Mouse (Mus musculus): ENCODE data around the gene Zfp710. TPM values are rescaled to one million over a fixed set of nuclear protein-coding genes. Genes with fewer than 3 reads are reported as not detected.
"Not testable (repeated sequence)": the region's sequence is repeated elsewhere in the genome, so short reads cannot be mapped to it uniquely, and the experiment has no call there.

The Zfp710 gene
- polyA plus RNA-seq, 1 experiment from 2014 or later = 15.3 TPM

DNA sequence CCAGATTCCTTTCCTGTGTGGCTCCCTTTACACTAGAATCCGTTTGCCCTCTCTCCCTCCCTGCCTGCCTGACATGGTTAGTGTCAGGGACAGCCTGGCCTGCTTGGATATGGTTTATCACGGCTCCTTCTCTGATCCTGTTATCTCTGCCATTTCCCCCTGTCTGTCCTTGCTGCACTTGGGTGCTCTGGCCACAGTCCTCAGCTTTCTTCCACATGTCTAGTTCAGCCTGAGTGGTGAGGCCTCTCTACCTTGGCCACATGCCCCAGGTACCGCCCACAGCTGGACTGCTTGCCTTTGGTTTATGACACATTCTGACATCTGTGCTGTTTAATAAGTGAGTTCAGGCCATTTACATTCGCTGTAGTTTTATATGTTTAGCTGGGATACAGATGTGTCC, 11.1 kb downstream of the Zfp710 start:
- DNase-seq (ENCODE audit: low spot score) = no peak
- Histone ChIP-seq H3K4me1 (replicated peaks; ENCODE audit: insufficient read depth, low read length) (peaks cover 20% of the 10 kb centered on the region), H3K27me3 (ENCODE audit: insufficient read depth, low read length) (no peaks in the 10 kb centered on the region), H3K36me3 (ENCODE audit: insufficient read depth, low read length) (no peaks in the 10 kb centered on the region), H3K4me3 (replicated peaks; ENCODE audit: low read depth, low read length) (no peak overlapping the region), H3K9me3 (replicated peaks; ENCODE audit: low read length) (no peaks in the 10 kb centered on the region), H3K4me2 (ENCODE audit: low read length) (no peak overlapping the region), H3K27ac (0 out of 2 replicates have a peak overlapping the region, but pooled peaks have one; percentile 3), H3K9ac (ENCODE audit: low read depth, low read length) (no peak overlapping the region)
- no peak for ATAC-seq (replicated peaks; ENCODE audit: low FRiP score, low read depth)
- TF ChIP-seq CTCF (IDR thresholded peaks at IDR 0.05; ENCODE audit: low read depth) = no peak
- WGBS = 30% methylated on average over 4 of the region's 4 CpGs

DNA sequence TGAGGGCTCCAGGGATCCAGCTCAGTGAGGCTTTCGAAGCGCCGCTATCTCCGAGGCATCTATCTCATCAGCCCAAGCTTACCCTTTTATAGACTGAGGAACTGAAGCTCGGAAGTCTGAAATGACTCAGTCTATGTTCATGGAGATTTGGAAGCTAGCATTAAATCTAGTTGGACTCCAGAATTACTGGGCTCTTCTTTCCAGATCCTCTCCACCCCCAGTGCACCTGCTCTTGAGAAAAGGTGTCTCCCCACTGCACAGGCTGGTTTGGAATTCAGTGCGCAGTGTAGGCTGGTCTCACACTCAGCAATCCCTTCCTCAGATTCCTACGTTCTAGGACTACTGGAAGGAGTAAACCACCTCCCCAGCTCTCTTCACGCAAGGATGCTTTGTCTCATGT, 15.1 kb downstream of the Zfp710 start:
- Histone ChIP-seq H3K4me1 (replicated peaks; ENCODE audit: insufficient read depth, low read length) (peaks cover 16% of the 10 kb centered on the region; the same call in 1 of the 2 replicates), H3K36me3 (ENCODE audit: insufficient read depth, low read length) (no peaks in the 10 kb centered on the region), H3K27me3 (ENCODE audit: insufficient read depth, low read length) (no peaks in the 10 kb centered on the region), H3K4me2 (ENCODE audit: low read length) (no peak overlapping the region), H3K4me3 (replicated peaks; ENCODE audit: low read depth, low read length) (no peak overlapping the region), H3K9ac (ENCODE audit: low read depth, low read length) (no peak overlapping the region), H3K9me3 (replicated peaks; ENCODE audit: low read length) (no peaks in the 10 kb centered on the region), H3K27ac (no peak overlapping the region)
- DNase-seq (ENCODE audit: low spot score) (no peak), ATAC-seq (replicated peaks; ENCODE audit: low FRiP score, low read depth) (no peak)
- no peak for TF ChIP-seq CTCF (IDR thresholded peaks at IDR 0.05; ENCODE audit: low read depth)
- 90% methylated on average over 8 of the region's 8 CpGs for WGBS

DNA sequence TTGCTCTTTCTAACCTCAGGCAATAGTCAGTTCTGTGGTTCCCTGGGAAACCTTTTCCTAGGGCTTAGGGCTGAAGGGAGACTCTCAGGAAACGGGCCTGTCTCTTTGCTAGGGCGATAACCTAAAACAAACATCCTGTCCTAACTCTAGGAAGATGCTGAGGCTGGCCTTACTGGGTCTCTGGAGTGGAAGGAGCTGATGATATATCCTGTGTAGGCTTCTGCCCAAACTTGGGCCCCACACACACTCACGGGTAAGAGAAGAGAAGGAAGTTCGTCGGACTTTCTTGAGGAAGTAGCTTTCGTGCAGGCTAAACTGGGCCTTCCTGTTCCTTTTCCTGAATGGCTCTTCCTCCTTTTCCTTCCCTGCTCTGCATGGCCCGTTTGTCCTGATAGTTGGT, 19.6 kb downstream of the Zfp710 start:
- WGBS = 42% methylated on average over 7 of the region's 7 CpGs
- peaks cover 25% of the 10 kb centered on the region for H3K4me1 ChIP-seq (replicated peaks; ENCODE audit: insufficient read depth, low read length)

DNA sequence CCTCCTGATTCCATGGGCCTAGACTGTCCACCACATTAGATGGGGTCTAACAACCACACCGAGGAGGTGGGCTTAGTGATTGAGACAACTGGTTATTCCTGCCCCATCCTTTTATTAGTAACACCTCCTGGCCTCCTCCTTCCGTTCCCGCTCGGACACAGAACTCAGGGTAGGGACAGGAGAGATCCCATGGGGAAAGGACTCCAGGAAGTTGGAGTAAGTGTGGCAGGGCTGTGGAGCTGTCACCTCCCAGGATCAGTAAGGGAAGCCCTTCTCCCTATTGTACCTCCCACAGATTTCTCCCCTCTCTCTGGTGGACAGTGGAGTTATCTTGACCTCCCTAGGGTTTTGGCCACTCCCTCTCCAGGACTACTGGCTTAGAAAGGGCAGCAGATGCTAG, 22.4 kb downstream of the Zfp710 start:
- Histone ChIP-seq H3K27me3 (ENCODE audit: insufficient read depth, low read length) (no peaks in the 10 kb centered on the region), H3K4me3 (replicated peaks; ENCODE audit: low read depth, low read length) (no peak overlapping the region), H3K9me3 (replicated peaks; ENCODE audit: low read length) (no peaks in the 10 kb centered on the region), H3K9ac (ENCODE audit: low read depth, low read length) (no peak overlapping the region), H3K4me2 (ENCODE audit: low read length) (no peak overlapping the region), H3K36me3 (ENCODE audit: insufficient read depth, low read length) (no peaks in the 10 kb centered on the region), H3K27ac (peak overlapping the region; percentile 47; the same call in 1 of the 2 replicates), H3K4me1 (replicated peaks; ENCODE audit: insufficient read depth, low read length) (peaks cover 41% of the 10 kb centered on the region)
- DNase-seq (ENCODE audit: low spot score) (no peak), ATAC-seq (replicated peaks; ENCODE audit: low FRiP score, low read depth) (no peak)
- 58% methylated on average over 4 of the region's 4 CpGs for WGBS
- TF ChIP-seq CTCF (IDR thresholded peaks at IDR 0.05; ENCODE audit: low read depth) = no peak

More for the DNA sequence above, 19.6 kb downstream of the Zfp710 start:
- Histone ChIP-seq H3K9ac (ENCODE audit: low read depth, low read length) (no peak overlapping the region), H3K27me3 (ENCODE audit: insufficient read depth, low read length) (no peaks in the 10 kb centered on the region), H3K27ac (peak overlapping the region; percentile 76), H3K36me3 (ENCODE audit: insufficient read depth, low read length) (no peaks in the 10 kb centered on the region), H3K4me2 (ENCODE audit: low read length) (no peak overlapping the region), H3K4me3 (replicated peaks; ENCODE audit: low read depth, low read length) (no peak overlapping the region), H3K9me3 (replicated peaks; ENCODE audit: low read length) (no peaks in the 10 kb centered on the region)
- TF ChIP-seq CTCF (IDR thresholded peaks at IDR 0.05; ENCODE audit: low read depth) = no peak
- peak; percentile 69 for DNase-seq (ENCODE audit: low spot score)
- no peak for ATAC-seq (replicated peaks; ENCODE audit: low FRiP score, low read depth)

DNA sequence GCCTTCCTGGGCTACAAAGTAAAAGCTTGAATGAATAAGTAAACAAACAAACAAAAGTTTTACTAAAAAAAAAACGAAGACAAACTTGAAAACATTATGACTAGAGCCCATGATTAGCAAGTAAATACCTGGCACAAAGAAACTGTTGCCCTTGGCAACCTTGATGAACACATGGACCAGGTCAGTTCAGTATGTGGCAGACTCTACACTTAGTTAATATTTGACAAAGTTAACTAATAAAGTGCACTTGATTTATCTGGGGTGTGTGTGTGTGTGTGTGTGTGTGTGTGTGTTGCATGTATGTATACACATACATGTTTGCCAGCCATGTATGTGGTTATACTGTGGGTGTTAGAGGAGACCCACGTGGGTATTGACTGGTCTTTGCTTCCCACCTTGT, 25.1 kb downstream of the Zfp710 start:
- Histone ChIP-seq H3K4me2 (ENCODE audit: low read length) (peak overlapping the region; percentile 15; the same call in 1 of the 2 replicates), H3K9ac (ENCODE audit: low read depth, low read length) (no peak overlapping the region), H3K36me3 (ENCODE audit: insufficient read depth, low read length) (no peaks in the 10 kb centered on the region), H3K4me3 (replicated peaks; ENCODE audit: low read depth, low read length) (no peak overlapping the region), H3K27me3 (ENCODE audit: insufficient read depth, low read length) (no peaks in the 10 kb centered on the region), H3K27ac (peak overlapping the region; percentile 73), H3K9me3 (replicated peaks; ENCODE audit: low read length) (no peaks in the 10 kb centered on the region), H3K4me1 (replicated peaks; ENCODE audit: insufficient read depth, low read length) (peaks cover 48% of the 10 kb centered on the region)
- 44% methylated on average over 2 of the region's 2 CpGs for WGBS
- TF ChIP-seq CTCF (IDR thresholded peaks at IDR 0.05; ENCODE audit: low read depth) = no peak
- ATAC-seq (replicated peaks; ENCODE audit: low FRiP score, low read depth) = peak; percentile 57; the same call in 1 of the 2 replicates
- DNase-seq (ENCODE audit: low spot score) = no peak

DNA sequence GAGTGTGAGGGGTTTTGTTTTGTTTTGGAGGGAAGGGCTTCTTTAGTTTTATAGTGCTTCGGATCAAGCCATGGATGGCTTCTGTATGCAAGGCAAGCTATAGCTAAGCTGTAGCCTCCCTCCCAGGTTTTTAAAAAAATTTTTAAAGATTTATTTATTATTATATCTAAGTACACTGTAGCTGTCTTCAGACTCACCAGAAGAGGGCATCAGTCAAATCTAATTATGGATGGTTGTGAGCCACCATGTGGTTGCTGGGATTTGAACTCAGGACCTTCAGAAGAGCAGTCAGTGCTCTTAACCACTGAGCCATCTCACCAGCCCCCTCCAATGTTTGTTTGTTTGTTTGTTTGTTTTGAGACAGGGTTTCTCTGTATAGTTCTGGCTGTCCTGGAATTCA, 25.8 kb downstream of the Zfp710 start:
- WGBS = 84% methylated on average over 1 of the region's 1 CpGs
- H3K27ac ChIP-seq = peak overlapping the region; percentile 73
- not testable (repeated sequence) for H3K9me3 ChIP-seq (replicated peaks; ENCODE audit: low read length); H3K4me2 ChIP-seq (ENCODE audit: low read length); H3K27me3 ChIP-seq (ENCODE audit: insufficient read depth, low read length); H3K36me3 ChIP-seq (ENCODE audit: insufficient read depth, low read length); ATAC-seq (replicated peaks; ENCODE audit: low FRiP score, low read depth); H3K4me3 ChIP-seq (replicated peaks; ENCODE audit: low read depth, low read length); DNase-seq (ENCODE audit: low spot score); H3K9ac ChIP-seq (ENCODE audit: low read depth, low read length)
- 0 out of 2 replicates have a peak, but pooled peaks have one; percentile 13 for TF ChIP-seq CTCF (IDR thresholded peaks at IDR 0.05; ENCODE audit: low read depth)
- peaks cover 47% of the 10 kb centered on the region for H3K4me1 ChIP-seq (replicated peaks; ENCODE audit: insufficient read depth, low read length)

DNA sequence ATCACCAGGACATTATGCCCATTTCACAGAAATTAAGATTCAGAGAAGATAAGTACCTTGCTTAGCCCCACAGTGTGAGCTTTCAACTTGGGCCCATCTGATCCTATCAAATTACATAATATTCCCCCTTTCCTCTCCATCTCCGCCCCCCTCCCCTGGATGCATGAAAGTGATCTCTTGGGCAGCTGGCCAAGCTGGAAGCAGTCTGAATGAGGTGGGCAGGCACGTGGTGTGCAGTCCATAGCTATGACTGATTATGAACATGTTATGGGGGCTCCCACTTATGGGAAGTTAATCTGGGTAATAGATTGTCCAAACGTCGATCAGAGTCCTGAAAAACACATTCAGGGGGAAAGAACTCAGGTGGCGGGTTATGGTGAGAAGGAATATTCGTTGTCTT, 27.2 kb downstream of the Zfp710 start:
- TF ChIP-seq CTCF (IDR thresholded peaks at IDR 0.05; ENCODE audit: low read depth) = no peak
- ATAC-seq (replicated peaks; ENCODE audit: low FRiP score, low read depth) = no peak
- H3K27ac ChIP-seq = peak overlapping the region; percentile 54; the same call in 1 of the 2 replicates

More for the DNA sequence above, 27.2 kb downstream of the Zfp710 start:
- no peak overlapping the region for H3K4me2 ChIP-seq (ENCODE audit: low read length)
- no peaks in the 10 kb centered on the region for H3K36me3 ChIP-seq (ENCODE audit: insufficient read depth, low read length)
- peaks cover 59% of the 10 kb centered on the region for H3K4me1 ChIP-seq (replicated peaks; ENCODE audit: insufficient read depth, low read length)
- no peaks in the 10 kb centered on the region for H3K27me3 ChIP-seq (ENCODE audit: insufficient read depth, low read length)
- no peak for DNase-seq (ENCODE audit: low spot score)
- H3K4me3 ChIP-seq (replicated peaks; ENCODE audit: low read depth, low read length) = no peak overlapping the region
- no peak overlapping the region for H3K9ac ChIP-seq (ENCODE audit: low read depth, low read length)
- no peaks in the 10 kb centered on the region for H3K9me3 ChIP-seq (replicated peaks; ENCODE audit: low read length)
- WGBS = 42% methylated on average over 6 of the region's 6 CpGs
